Mouse (Mus musculus) heart, embryonic 15.5 days (tissue): ENCODE measurements around the gene AU040320. TPM values are rescaled to one million over a fixed set of nuclear protein-coding genes. Genes with fewer than 3 reads are reported as not detected.

ENCODE experiments used
- ATAC-seq: fragments of 200-750 bp; cut with Nextera tagmentation; replicated peaks from 2 replicates; pipeline ENCODE4 v1.8.0; 2017; ENCODE audit warnings: low read depth, moderate TSS enrichment; ENCODE audit not compliant: insufficient number of reproducible peaks, insufficient read depth, low FRiP score
- H3K27ac ChIP-seq: fragments of 300-500 bp; sonication (generic); 2 replicates; pipeline ENCODE4 v1.5.1; 2015; ENCODE audit warnings: mild to moderate bottlenecking, inconsistent platforms
- H3K27me3 ChIP-seq: fragments of 300-500 bp; sonication (generic); 2 replicates; pipeline ENCODE4 v1.6.1; 2015; ENCODE audit warnings: inconsistent platforms
- H3K36me3 ChIP-seq: fragments of 300-500 bp; sonication (generic); 2 replicates; pipeline ENCODE4 v1.6.1; 2015; ENCODE audit warnings: mild to moderate bottlenecking, inconsistent platforms
- H3K4me1 ChIP-seq: fragments of 300-500 bp; sonication (generic); replicated peaks from 2 replicates; pipeline ENCODE4 v1.6.1; 2015; ENCODE audit warnings: inconsistent platforms
- H3K4me2 ChIP-seq: fragments of 300-500 bp; sonication (generic); 2 replicates; pipeline ENCODE4 v1.6.1; 2015; ENCODE audit warnings: inconsistent platforms, mild to moderate bottlenecking, moderate library complexity
- H3K4me3 ChIP-seq: fragments of 300-500 bp; sonication (generic); 2 replicates; pipeline ENCODE4 v1.5.1; 2015; ENCODE audit warnings: mild to moderate bottlenecking, inconsistent platforms
- H3K9ac ChIP-seq: fragments of 300-500 bp; sonication (generic); 2 replicates; pipeline ENCODE4 v1.6.1; 2015; ENCODE audit warnings: mild to moderate bottlenecking, inconsistent platforms
- H3K9me3 ChIP-seq: fragments of 300-500 bp; sonication (generic); replicated peaks from 2 replicates; pipeline ENCODE4 v1.6.1; 2016; ENCODE audit warnings: inconsistent platforms
- WGBS: fragments of 180-500 bp; shearing (Covaris S2); methylation state at CpG from one replicate; pipeline ENCODE4 v1.1.7; 2015; ENCODE audit warnings: mixed read lengths; 5-methylcytosine and 5-hydroxymethylcytosine counted together
- polyA plus RNA-seq: library from polyadenylated mRNA; unstranded; fragments of >200 nt; fragmentation: Nextera tagmentation; extraction: Ambion mirVana; gene quantifications from 2 replicates; pipeline ENCODE4 v1.2.1, GENCODE M21; 2015

The AU040320 gene
- polyA plus RNA-seq, 1 experiment from 2014 or later = 20.2 TPM

- H3K4me3 ChIP-seq = no peak overlapping the region
- no peak overlapping the region for H3K9ac ChIP-seq
- ATAC-seq = no peak
- H3K27me3 ChIP-seq = no peaks in the 10 kb centered on the region
- H3K27ac ChIP-seq = no peak overlapping the region
- no peaks in the 10 kb centered on the region for H3K4me1 ChIP-seq
- no peaks in the 10 kb centered on the region for H3K9me3 ChIP-seq
- 77% methylated on average over 7 of the region's 7 CpGs for WGBS
- H3K36me3 ChIP-seq = peaks cover 37% of the 10 kb centered on the region
- no peak overlapping the region for H3K4me2 ChIP-seq
Measured at GRCm38 (mm10) chr4:126872717-126873116, 119.4 kb downstream of the AU040320 start.

GRCm38 (mm10) chr4:126879560-126880275 is 126.4 kb downstream of the AU040320 start:
- Histone ChIP-seq H3K9ac (no peak overlapping the region), H3K27me3 (no peaks in the 10 kb centered on the region), H3K4me1 (no peaks in the 10 kb centered on the region), H3K27ac (no peak overlapping the region), H3K9me3 (no peaks in the 10 kb centered on the region), H3K4me2 (no peak overlapping the region), H3K4me3 (no peak overlapping the region), H3K36me3 (peaks cover 46% of the 10 kb centered on the region)
- ATAC-seq = no peak
- 82% methylated on average over 5 of the region's 5 CpGs for WGBS

GRCm38 (mm10) chr4:126883602-126884001 is 130.3 kb downstream of the AU040320 start:
- Histone ChIP-seq H3K27me3 (no peaks in the 10 kb centered on the region), H3K4me3 (no peak overlapping the region), H3K4me1 (no peaks in the 10 kb centered on the region), H3K9me3 (no peaks in the 10 kb centered on the region), H3K36me3 (peaks cover 42% of the 10 kb centered on the region), H3K27ac (no peak overlapping the region), H3K4me2 (no peak overlapping the region), H3K9ac (no peak overlapping the region)
- WGBS = 96% methylated on average over 5 of the region's 5 CpGs
- ATAC-seq = no peak

- no peak overlapping the region for H3K27ac ChIP-seq
- no peak overlapping the region for H3K4me2 ChIP-seq
- no peak overlapping the region for H3K4me3 ChIP-seq
- no peaks in the 10 kb centered on the region for H3K9me3 ChIP-seq
- H3K27me3 ChIP-seq = no peaks in the 10 kb centered on the region
- ATAC-seq = no peak
- H3K4me1 ChIP-seq = no peaks in the 10 kb centered on the region
- WGBS = 69% methylated on average over 1 of the region's 1 CpGs
- H3K36me3 ChIP-seq = peaks cover 52% of the 10 kb centered on the region
- no peak overlapping the region for H3K9ac ChIP-seq
Measured at GRCm38 (mm10) chr4:126885953-126886352, 132.6 kb downstream of the AU040320 start.

GRCm38 (mm10) chr4:126889879-126890278 is 136.5 kb downstream of the AU040320 start:
- peaks cover 55% of the 10 kb centered on the region for H3K36me3 ChIP-seq
- no peaks in the 10 kb centered on the region for H3K4me1 ChIP-seq
- H3K4me3 ChIP-seq = no peak overlapping the region
- no peak overlapping the region for H3K27ac ChIP-seq
- no peaks in the 10 kb centered on the region for H3K9me3 ChIP-seq
- H3K9ac ChIP-seq = no peak overlapping the region
- 77% methylated on average over 8 of the region's 8 CpGs for WGBS
- no peaks in the 10 kb centered on the region for H3K27me3 ChIP-seq
- no peak overlapping the region for H3K4me2 ChIP-seq
- ATAC-seq = no peak

Other genes starting within 250 kb of the AU040320 start
- 0.97 and 1.4 TPM in 2 replicates for gene Ago4, start 220.1 kb upstream of the AU040320 start, polyA plus RNA-seq
- gene Clspn, start 196.6 kb upstream of the AU040320 start, polyA plus RNA-seq = 17.1 and 19.8 TPM in 2 replicates
- 1.8 and 2.4 TPM in 2 replicates for gene 5730409E04Rik, start 143.7 kb upstream of the AU040320 start, polyA plus RNA-seq
- gene Psmb2, start 75.9 kb upstream of the AU040320 start, polyA plus RNA-seq = 358 and 375 TPM in 2 replicates
- not detected in 2 replicates for gene Tfap2e, start 17.3 kb upstream of the AU040320 start, polyA plus RNA-seq
- 18.6 and 25.8 TPM in 2 replicates for gene Ncdn, start 106 bp upstream of the AU040320 start, polyA plus RNA-seq
- gene Zmym4, start 214.6 kb downstream of the AU040320 start, polyA plus RNA-seq = 12.0 and 12.4 TPM in 2 replicates